Mouse (Mus musculus) heart, adult 11 months (tissue): ENCODE results near the gene Lrrc74a.

Source experiments
- DNase-seq: peaks from one replicate; pipeline ENCODE4 v3.0.0; 2022

The Lrrc74a gene

GRCm38 (mm10) chr12:86734319-86734810 is at the start of gene Lrrc74a:
Gene Lrrc74a, plus strand, starts transcription at chr12:86734369.
- peak; percentile 93 for DNase-seq

GRCm38 (mm10) chr12:86685275-86685674 is 48.9 kb upstream of the Lrrc74a start:
- DNase-seq, result peak; percentile 71

GRCm38 (mm10) chr12:86686551-86687330 is 47.4 kb upstream of the Lrrc74a start:
- DNase-seq, result peak; percentile 94

GRCm38 (mm10) chr12:86687445-86687955 is 46.7 kb upstream of the Lrrc74a start:
- peak; percentile 93 for DNase-seq

- peak; percentile 98 for DNase-seq
Observed at GRCm38 (mm10) chr12:86687971-86688573, 46.1 kb upstream of the Lrrc74a start.

GRCm38 (mm10) chr12:86688917-86689316 is 45.3 kb upstream of the Lrrc74a start:
- DNase-seq, result peak; percentile 91

GRCm38 (mm10) chr12:86690700-86691485 is 43.3 kb upstream of the Lrrc74a start:
- peak; percentile 96 for DNase-seq

GRCm38 (mm10) chr12:86692471-86693356 is 41.5 kb upstream of the Lrrc74a start:
- peak; percentile 97 for DNase-seq

GRCm38 (mm10) chr12:86693389-86693788 is 40.8 kb upstream of the Lrrc74a start:
- no peak for DNase-seq

- peak; percentile 93 for DNase-seq
Observed at GRCm38 (mm10) chr12:86694441-86694840, 39.7 kb upstream of the Lrrc74a start.

GRCm38 (mm10) chr12:86697996-86698395 is 36.2 kb upstream of the Lrrc74a start:
- no peak for DNase-seq

GRCm38 (mm10) chr12:86698537-86698936 is 35.6 kb upstream of the Lrrc74a start:
- peak; percentile 64 for DNase-seq

- DNase-seq, result peak; percentile 74
Observed at GRCm38 (mm10) chr12:86699965-86700926, 33.9 kb upstream of the Lrrc74a start.

- no peak for DNase-seq
Observed at GRCm38 (mm10) chr12:86700927-86701310, 33.2 kb upstream of the Lrrc74a start.

- DNase-seq, result no peak
Observed at GRCm38 (mm10) chr12:86701491-86701890, 32.7 kb upstream of the Lrrc74a start.

GRCm38 (mm10) chr12:86702690-86703089 is 31.5 kb upstream of the Lrrc74a start:
- no peak for DNase-seq

GRCm38 (mm10) chr12:86705843-86706242 is 28.3 kb upstream of the Lrrc74a start:
- peak; percentile 66 for DNase-seq

GRCm38 (mm10) chr12:86714026-86714425 is 20.1 kb upstream of the Lrrc74a start:
- DNase-seq, result peak; percentile 76

- DNase-seq, result peak; percentile 94
Observed at GRCm38 (mm10) chr12:86715401-86715800, 18.8 kb upstream of the Lrrc74a start.

- DNase-seq, result no peak
Observed at GRCm38 (mm10) chr12:86716962-86717361, 17.2 kb upstream of the Lrrc74a start.
